Mouse (Mus musculus) testis, postnatal 10 days (tissue): ENCODE measurements around the gene Btn2a2.
"Not testable (repeated sequence)": the region's sequence is repeated elsewhere in the genome, so short reads cannot be mapped to it uniquely, and the experiment has no call there.

Source experiments
- DNase-seq: peaks from one replicate; pipeline ENCODE4 v3.0.0; 2021; ENCODE audit warnings: low spot score

Btn2a2 gene

DNA sequence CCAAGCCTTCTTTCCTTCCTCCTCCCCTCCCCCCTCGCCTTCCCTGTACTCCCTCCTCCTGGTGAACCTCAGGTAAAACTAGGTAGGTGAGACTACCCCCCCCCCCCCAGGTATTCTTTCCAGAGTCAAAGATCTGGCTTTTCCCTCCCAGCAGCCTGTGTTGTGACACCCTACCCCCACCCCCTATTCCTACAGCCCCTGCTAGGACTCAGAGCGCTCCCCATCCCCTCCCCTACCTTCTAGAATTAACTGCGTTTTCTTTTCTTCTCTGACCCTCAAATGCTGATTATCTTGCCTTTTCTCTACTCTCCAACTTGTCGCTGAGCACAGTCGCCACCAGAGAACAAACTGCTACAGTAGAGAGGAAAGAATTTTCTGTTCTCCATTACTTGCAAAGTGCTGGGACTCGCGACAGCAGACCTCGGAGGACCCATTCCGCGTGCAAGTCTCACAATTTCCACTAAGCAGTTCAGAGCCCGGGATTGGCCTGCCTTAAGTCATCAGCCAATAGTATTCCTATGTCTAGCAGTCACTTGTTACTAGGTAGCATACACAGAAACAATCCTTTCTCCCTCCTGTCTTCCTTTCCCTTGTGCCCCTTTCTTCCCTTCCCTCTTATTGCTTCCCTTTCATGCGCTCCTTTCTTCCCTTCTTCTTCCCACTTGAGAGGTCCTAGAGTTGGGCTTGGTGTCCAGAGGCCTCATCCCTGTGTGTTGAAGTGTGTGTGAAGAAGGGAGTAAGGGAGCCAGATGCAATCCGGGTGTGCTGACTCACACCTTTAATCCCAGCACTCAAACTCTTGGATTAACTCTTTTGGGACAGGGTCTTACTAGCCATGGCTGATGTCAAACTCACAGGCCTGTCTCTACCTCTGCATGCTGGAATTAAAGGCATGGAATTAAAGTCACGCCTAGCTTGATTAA lies at the start of gene Btn2a2:
Gene Btn2a2, minus strand, starts transcription at position 458 of the 923 bp plus-strand sequence.
- DNase-seq, result peak; percentile 54

DNA sequence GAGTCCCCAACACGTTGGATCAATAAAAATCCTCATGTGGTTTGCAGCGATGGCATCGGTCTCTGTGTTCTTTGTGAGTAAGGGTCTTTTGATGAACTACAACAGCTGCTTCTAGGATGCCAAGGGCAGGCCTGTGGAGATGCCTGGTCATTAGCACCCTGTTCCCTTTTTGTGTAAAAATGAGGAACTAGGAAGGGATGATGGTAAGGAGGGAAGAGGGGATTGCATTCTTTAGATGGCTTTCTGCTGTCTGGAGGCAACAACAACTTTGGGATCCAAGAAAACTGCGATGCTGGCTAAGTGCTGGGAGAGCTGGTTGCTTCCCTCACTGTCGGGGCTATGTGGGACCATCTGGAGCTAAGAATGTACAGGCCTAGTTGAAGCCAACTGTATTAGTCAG lies 49.6 kb upstream of the Btn2a2 start:
- no peak for DNase-seq

DNA sequence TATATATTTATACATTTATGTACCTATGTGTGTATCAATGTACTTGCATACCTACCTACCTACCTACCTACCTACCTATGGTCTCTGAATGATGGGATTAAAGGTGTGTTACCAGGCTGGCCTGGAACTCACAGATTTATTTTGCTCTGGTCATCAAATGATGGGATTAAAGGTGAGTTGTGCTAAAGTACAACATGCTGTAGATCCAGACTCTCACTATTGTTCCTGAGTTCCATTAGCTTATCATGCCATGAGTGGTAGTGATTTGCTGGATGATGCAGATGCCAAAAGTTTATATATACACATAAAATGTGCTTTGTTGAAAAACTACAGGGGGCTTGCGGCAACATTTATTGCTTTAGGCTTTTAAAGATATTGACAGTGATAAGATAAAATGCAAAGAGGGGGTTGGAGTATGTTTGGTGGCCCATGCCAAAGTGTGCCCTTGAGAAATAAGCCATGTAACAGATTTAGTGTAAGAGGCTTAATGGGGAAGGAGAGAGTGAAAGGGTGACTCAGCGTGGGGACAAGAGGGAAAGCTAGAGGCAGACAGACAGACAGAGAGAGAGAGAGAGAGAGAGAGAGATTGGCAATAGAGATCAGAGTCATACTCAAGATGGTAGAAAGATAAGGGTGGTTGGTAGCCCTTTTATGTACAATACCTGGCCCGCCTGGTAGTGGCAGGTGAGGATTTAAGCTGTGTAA lies 48.5 kb upstream of the Btn2a2 start:
- no peak for DNase-seq

DNA sequence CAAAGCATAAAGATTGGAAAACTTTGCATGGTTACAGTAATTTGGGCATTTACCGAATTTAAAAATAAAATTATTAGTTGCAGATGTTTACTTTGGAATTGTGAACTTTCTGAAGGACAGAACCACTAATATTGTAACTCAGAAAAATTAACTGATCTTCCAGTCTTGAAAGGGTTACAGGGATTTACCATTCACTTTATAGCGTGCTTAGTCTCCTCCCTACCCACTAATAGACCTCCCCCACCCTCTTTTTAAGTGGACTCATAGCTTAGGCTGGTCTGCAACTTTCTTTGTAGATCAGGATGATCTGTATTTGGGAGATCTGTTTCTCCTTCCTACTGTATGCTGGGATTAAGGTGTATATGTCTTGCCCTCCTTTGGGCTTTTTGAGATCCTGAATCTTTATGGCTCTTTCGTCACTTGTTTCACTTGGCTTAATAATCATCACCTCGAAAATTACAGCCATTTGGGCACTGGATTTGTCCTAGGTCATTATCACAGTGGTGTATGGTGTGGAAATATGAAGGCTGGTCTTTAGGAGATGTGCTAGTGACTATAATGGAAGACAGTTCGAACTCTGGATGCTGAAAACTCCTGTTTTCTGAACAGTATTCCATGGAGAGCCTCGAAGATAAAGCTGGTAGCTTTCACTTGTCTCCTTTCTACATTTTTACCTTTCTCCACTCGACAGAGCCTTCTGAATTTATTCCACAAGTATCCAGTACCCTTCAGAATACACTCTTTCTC lies 47.6 kb upstream of the Btn2a2 start:
- no peak for DNase-seq

DNA sequence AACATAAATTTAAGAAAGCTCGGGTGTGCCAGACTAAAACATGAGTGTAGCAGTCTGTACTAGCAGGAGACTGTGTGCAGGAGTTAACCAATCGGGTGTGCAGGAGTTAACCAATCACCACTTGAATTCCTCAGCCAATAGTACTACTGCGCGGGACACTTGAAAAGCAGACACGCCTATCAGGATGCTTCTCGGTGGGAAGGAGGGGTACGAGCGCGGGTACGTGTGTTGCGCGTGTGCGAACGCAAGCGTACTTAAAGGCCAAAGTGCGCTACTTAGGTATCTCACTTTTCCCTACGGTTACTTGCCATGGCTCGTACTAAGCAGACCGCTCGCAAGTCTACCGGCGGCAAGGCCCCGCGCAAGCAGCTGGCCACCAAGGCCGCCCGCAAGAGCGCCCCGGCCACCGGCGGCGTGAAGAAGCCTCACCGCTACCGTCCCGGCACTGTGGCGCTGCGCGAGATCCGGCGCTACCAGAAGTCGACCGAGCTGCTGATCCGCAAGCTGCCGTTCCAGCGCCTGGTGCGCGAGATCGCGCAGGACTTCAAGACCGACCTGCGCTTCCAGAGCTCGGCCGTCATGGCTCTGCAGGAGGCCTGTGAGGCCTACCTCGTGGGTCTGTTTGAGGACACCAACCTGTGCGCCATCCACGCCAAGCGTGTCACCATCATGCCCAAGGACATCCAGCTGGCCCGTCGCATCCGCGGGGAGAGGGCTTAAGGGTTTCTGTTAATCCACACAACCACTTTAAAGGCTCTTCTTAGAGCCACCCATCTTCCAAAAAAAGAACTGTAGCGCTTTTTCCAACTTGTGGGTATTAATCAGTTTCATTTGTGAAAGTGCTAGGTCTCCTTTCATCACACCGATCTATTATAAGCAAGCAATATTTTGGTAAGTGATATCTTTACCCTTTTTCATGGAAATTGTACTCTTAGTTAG lies 46.7 kb upstream of the Btn2a2 start, which contains the start of gene Hist1h3g:
Gene Hist1h3g, plus strand, starts transcription at position 286 of the 939 bp plus-strand sequence.
- peak; percentile 89 for DNase-seq

DNA sequence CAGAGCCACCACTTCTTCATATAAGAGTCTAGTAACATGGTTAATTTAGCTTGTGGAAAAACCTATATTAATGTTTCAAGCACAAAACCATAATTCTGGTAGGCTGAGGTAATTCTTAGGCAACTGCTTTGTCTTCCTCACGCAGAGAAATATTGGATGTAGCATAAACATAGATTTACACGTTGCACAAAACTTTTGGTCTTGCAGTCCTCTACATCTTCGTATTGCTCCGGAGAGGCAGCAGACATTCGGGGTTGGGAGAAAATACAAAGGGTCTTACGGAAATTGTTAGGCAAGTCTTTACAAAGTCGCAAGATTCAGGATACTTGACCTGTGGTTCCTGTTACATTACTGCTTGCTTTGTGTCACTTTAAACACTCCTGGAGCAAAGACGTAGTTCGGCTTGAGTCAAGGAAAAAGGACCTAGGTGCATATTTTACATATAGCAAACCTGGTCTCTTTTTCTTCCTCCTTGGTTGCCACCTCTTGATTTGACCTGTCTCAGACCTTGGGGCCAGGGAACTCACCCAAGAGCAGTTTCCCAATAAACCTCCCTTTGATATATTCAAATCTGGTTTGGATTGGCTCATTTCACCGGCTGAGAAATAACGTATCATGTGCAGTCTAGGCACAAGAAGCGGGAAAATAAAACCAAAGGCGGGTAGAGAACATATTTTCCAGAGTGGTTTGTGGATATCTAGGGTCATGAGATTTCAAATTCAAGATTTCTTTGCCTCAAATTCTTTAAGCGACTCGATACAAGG lies 45.9 kb upstream of the Btn2a2 start:
- DNase-seq, result no peak

DNA sequence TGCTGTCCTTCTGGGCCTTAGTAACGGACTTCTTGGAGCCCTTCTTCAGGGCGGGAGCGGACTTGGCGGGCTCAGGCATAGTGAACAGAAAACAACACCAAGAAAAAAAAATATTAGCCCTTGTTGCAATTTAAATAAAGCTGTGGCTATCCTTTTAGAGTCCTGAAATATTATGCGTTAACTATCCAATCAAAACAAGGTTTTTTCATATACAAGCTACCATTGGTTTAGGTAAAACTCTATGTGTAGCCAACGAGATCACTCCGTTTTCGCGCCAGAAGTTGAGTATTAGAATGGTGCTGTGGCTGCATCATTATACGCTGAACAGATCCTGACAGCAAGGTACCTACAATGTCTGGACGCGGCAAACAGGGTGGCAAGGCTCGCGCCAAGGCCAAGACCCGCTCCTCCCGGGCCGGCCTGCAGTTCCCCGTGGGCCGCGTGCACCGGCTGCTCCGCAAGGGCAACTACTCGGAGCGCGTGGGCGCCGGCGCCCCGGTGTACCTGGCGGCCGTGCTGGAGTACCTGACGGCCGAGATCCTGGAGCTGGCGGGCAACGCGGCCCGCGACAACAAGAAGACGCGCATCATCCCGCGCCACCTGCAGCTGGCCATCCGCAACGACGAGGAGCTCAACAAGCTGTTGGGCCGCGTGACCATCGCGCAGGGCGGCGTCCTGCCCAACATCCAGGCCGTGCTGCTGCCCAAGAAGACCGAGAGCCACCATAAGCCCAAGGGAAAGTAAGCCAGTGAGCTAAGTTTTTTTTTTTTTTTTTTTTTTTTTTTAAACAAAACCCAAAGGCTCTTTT lies 45.1 kb upstream of the Btn2a2 start, which contains the start of gene Hist1h2af:
Gene Hist1h2af, plus strand, starts transcription at position 347 of the 808 bp plus-strand sequence.
- not testable (repeated sequence) for DNase-seq

DNA sequence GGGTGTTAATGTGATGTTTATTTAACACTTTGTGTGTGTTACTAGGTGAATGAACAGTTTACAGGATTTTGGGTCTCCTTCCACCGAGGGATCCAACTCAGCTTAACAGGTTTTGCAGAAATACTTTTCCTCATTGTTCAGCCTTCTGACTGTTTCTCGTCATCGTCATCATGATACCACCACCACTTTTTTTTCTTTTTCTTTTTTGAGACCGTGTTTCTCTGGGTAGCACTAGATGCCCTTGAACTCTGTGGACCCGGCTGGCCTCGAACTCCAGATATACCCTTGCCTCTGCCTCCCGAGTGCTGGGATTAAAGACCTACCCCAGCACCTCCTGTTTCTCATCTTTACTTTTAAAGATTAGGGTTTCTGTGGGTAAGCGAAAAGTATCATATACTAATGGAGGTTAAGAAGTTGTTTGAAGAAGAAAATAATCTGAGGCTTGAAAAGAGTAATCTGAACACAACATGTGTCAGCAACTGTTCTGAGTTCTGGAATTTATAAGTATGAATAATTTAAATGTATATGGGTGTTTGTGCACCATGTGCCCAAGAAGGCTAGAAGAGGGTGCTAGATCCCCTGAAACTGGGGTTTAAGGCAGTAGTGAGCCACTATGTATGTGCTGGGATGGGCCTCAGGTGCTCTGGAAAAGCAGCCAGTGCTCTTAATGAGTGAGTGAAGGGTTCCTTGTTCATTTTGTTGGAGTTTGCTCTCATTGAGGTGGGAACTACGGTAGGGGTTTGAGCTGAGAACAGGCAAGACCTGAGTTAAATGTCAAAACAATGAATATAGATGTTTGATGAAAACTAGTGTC lies 43.8 kb upstream of the Btn2a2 start:
- DNase-seq, result no peak

DNA sequence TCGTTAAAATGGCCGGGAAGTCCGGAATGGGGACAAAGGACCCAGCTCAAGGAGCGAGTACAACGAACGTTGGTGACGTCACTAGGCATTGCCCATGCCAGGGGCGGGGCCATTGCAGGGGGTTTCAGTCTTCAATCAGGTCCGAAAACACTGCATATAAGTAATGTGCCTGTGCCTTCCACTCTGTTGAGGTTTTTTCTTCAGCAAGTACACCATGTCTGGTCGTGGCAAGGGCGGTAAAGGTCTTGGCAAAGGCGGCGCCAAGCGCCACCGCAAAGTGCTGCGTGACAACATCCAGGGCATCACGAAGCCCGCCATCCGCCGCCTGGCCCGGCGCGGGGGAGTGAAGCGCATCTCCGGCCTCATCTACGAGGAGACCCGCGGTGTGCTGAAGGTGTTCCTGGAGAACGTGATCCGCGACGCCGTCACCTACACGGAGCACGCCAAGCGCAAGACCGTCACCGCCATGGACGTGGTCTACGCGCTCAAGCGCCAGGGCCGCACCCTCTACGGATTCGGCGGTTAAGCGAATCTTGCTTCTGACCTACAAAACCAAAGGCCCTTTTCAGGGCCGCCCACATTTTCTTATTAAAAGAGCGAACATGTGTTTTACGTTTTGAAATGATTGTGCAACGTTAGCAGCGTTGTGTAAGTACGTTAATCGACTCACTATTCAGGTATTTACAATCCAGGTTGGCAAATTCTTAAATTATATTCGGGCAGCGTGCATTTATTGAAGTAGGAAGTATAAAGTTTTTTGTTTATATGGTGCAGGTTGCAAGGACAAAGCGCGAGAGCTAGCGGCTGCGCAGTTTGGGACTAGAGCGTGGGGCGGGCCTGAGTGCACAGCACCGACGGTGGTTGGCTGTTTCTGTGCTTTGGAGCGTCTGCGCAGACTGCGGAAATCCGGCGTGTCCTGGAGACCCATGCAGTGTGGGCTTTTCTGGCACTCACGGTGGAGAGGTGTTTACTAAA lies 42.5 kb upstream of the Btn2a2 start, which contains the start of gene Hist1h4h:
Gene Hist1h4h, plus strand, starts transcription at position 150 of the 975 bp plus-strand sequence.
- peak; percentile 95 for DNase-seq

DNA sequence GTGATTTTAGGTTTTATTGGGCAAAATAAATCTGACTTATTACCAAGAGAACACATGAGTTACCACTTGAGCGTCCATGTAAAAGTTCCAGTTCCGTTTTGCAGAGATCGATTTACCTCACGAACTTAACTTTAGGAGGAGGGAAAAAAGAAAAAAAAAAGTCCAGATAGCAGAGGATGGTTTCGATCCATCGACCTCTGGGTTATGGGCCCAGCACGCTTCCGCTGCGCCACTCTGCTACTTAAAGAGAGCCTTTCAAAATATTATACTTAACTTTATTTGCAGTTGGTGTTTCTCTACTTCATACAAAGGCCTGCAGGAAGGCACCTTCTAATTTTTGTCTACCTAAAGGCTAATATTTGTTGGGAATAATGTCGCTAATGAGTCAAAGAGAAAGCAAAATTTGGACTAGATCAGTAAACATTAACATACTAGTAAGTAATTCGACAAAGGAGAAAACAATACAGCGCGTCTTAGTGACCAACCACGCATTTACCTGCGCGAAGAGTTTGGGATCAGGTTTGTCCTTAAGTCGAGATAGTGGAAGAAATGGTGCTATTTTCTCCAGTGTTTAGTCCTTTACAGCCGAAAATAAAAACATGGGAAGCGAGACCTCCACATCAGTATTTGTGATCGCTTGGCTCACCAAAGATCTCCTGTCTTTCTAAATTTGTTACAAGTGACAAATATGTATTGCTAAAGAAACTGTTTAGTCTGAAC lies 41.7 kb upstream of the Btn2a2 start:
- peak; percentile 63 for DNase-seq

DNA sequence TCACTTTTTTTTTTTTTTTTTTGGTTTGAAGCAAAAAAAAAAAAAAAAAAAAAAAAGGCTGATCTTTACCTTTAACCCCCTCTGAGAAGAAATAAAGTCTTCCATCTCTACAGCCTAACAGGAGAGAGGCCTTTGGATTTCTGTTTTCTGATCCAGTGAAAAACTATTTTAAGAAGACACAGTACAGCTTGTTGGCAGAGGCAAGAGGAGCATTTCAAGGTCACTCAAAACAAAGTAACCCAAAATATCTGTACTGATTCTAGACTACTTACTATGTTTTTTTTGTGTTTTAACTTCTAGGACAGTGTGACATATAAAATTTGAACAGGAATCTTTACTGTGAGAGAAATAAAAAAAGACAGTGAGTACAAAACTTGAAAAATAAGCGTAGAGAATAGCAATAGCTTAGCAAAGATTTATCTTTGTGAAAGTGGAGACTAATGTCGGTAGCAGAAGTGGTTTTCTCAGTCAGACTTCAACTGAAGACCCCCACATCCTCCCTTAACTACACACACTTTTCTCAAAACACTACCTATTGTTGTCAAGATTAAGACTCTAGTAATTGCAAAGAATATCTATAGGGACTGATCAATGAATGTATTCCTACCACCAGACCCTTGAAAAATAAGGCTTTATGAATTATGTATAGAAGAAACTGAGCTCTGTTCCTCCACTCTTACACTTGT lies 41.0 kb upstream of the Btn2a2 start:
- no peak for DNase-seq

DNA sequence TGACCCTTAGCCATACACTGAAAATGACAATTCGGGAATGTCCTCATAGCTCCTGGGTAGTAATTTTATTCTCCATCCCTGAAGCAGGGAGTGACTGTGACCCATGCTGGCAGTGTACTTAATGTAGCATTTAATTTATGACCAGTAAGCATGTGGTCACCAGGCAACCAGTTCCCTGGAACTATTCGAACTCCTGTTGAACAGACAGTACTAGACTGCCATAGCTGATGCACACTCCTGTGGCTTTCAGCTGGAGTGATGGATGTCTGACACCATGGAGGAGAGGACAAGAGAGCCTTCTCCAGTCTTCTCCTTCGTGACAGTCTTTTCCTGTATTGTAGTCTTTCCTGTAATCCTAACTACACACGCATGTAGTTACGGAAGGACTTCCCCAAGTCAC lies 40.3 kb upstream of the Btn2a2 start:
- no peak for DNase-seq

DNA sequence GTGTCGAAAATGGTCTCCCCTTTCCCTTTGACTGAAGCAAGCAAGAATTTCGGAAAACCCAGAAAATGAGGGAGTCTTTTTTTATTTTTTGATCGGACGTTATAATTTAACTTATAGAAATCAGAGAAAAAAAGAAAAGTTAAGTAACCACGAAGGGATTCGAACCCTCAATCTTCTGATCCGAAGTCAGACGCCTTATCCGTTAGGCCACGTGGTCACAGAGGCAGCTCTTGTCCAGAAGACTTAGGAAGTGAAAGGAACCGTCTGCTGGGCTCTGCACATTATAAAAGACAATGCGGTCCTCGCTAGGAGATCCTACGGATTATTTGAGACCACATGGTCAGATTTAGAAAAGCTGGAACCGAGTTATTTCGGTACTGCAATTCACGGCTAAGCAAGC lies 37.7 kb upstream of the Btn2a2 start:
- DNase-seq, result peak; percentile 92

DNA sequence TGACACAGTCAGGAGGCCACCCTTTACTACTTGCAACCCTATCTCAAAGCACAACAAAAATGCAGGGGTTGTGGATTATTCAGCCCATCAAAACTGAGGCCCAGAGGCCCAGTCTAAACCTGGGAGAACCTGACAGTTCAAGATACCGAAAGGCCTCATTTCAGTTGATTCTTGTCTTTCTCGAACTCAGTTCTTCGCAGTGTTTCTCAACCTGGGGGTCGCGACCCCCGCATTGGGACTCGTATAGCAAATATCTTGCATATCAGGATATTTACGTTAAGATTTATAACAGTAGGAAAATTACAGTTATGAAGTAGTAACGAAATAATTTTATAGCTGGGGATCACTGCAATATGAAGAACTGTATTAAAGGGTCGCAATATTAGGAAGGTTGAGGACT lies 37.2 kb upstream of the Btn2a2 start:
- no peak for DNase-seq

DNA sequence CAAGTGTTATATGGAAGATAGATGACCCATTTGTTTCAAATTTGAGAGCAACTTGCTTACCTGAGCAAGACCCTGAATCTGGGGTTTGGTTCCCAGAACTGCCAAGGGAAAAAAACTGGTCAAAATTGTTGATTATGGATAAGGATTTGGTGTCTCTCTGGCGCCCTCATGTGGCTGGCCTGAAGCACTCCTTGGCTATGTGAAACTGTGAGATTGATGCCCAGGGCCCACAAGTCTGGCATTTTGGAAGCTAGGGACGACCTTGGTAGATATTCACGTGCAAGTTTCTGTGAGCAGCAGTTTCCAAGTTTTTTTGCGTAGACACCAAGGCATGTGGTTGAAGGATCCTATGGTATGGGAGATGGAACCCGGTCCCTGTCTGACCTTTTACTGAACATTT lies 36.0 kb upstream of the Btn2a2 start:
- DNase-seq, result peak; percentile 88

DNA sequence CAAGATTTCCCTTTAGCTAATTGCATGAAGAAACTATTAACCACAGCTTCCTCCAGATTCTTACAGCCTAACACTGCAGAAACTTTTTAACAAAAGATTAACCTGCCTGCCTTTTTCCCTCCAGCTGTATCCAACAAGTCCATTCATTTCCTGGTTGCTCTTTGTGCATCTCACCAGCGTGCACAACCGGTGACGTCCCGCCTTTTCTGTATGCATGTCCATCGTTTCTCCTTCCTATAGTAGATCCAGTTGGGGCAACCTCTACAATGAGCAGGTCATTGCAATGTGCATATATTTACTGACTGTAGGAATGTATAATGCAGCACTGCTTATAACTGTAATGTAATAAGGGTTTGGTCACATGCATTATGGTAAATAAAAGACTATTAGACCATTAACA lies 35.3 kb upstream of the Btn2a2 start:
- DNase-seq, result no peak
